Mouse (Mus musculus): Measurements from ENCODE around the gene Arpp19.

Gene Arpp19

DNA sequence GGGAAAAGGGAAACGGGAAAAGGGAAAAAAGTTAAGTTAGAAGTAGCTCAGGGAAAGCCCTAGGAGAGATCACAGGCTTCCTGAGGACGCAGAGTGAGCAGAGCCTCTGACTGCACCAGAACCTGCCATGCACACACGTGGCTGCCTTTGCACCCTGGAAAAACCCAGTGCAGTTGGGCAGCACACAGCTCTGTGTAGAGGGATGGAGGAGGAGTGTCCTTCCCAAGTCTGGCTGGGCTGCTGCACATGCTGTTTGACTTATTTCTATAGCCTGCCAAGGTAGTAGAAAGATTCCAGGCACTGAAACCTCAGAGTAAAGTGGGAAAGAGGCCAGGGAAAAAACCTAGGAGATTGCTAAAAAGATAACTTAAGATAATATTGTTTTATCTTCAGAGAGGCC lies 35.2 kb upstream of the Arpp19 start:
- Histone ChIP-seq H3K4me1 (replicated peaks; ENCODE audit: low read depth, low read length) (peaks cover 33% of the 10 kb centered on the region), H3K36me3 (ENCODE audit: insufficient read depth, low read length) (no peaks in the 10 kb centered on the region), H3K27me3 (ENCODE audit: insufficient read depth, low read length) (no peaks in the 10 kb centered on the region), H3K4me3 (replicated peaks; ENCODE audit: low read length) (no peak overlapping the region), H3K9me3 (ENCODE audit: low read length) (no peaks in the 10 kb centered on the region)
- TF ChIP-seq NANOG (IDR thresholded peaks at IDR 0.05; ENCODE audit: borderline replicate concordance, low read length) (no peak), POU5F1 (IDR thresholded peaks at IDR 0.05; ENCODE audit: borderline replicate concordance, low read length) (no peak), CTCF (conservative IDR thresholded peaks at IDR 0.05; ENCODE audit: low read length) (no peak)

DNA sequence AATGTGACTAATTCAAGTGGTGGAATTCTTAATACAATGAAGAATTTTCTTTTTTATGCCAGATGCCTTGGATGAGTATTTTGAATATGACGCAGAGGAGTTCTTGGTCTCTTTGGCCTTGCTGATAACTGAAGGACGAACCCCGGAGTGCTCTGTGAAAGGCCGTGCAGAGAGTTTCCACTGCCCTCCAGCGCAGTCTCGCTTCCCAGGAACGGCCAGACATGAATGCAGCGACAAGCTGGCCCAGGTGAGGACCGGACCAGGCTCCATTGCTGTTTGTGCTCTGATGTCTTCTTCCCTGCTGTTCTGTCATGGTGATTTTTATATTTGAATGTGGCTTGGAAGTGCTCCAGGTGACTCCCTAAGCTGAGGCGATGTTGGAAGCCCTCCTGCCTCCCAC lies 33.2 kb upstream of the Arpp19 start:
- Histone ChIP-seq H3K27me3 (ENCODE audit: insufficient read depth, low read length) (no peaks in the 10 kb centered on the region), H3K4me1 (replicated peaks; ENCODE audit: low read depth, low read length) (peaks cover 19% of the 10 kb centered on the region)
- TF ChIP-seq NANOG (IDR thresholded peaks at IDR 0.05; ENCODE audit: borderline replicate concordance, low read length) (no peak), CTCF (conservative IDR thresholded peaks at IDR 0.05; ENCODE audit: low read length) (no peak), POU5F1 (IDR thresholded peaks at IDR 0.05; ENCODE audit: borderline replicate concordance, low read length) (no peak)

DNA sequence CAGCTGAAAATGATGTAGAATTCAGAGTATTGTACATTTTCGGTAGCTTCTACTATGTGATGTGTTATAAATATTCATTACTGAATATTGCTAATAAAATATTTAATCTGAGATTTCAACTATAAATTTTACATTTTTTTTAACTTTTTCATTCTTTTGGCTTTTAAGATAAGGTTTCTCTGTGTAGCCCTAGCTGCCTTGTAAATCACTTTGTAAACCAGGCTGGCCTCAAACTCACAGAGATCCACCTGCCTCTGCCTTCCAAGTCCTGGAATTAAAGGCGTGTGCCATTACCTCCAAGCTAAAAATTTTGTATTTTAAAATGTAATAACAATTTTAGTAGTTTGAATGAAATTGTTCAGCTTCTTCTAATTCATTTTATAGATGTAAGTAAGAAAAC lies 20.8 kb upstream of the Arpp19 start:
- TF ChIP-seq NANOG (IDR thresholded peaks at IDR 0.05; ENCODE audit: borderline replicate concordance, low read length) (no peak), CTCF (conservative IDR thresholded peaks at IDR 0.05; ENCODE audit: low read length) (no peak), POU5F1 (IDR thresholded peaks at IDR 0.05; ENCODE audit: borderline replicate concordance, low read length) (no peak)
- Histone ChIP-seq H3K36me3 (ENCODE audit: insufficient read depth, low read length) (no peaks in the 10 kb centered on the region), H3K27me3 (ENCODE audit: insufficient read depth, low read length) (no peaks in the 10 kb centered on the region), H3K9me3 (ENCODE audit: low read length) (no peaks in the 10 kb centered on the region), H3K4me1 (replicated peaks; ENCODE audit: low read depth, low read length) (peaks cover 12% of the 10 kb centered on the region), H3K4me3 (replicated peaks; ENCODE audit: low read length) (no peak overlapping the region)

More for the DNA sequence above, 33.2 kb upstream of the Arpp19 start:
- H3K9me3 ChIP-seq (ENCODE audit: low read length), result no peaks in the 10 kb centered on the region
- H3K36me3 ChIP-seq (ENCODE audit: insufficient read depth, low read length), result no peaks in the 10 kb centered on the region
- H3K4me3 ChIP-seq (replicated peaks; ENCODE audit: low read length), result no peak overlapping the region

DNA sequence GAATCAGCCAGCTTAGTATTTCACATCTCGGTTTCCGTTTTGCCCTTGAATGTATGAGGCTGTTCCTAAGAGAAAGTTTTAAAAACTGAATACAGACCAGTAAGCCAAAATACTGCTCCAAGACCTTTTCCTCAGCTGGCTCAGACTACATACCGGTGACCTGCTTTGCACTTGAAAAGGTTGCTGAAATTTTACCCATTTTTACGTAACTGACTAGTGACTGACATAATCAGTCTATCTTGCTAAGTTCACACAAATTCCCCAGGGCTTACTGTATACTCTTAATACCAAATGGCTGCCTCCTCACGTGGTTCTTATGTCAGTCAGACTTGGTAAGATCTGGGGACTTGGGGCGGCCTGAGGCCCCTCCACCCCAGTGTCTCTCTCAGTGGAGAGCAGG lies 18.2 kb upstream of the Arpp19 start:
- H3K4me1 ChIP-seq (replicated peaks; ENCODE audit: low read depth, low read length), result peaks cover 21% of the 10 kb centered on the region
- no peaks in the 10 kb centered on the region for H3K9me3 ChIP-seq (ENCODE audit: low read length)
- no peaks in the 10 kb centered on the region for H3K36me3 ChIP-seq (ENCODE audit: insufficient read depth, low read length)
- H3K27me3 ChIP-seq (ENCODE audit: insufficient read depth, low read length), result no peaks in the 10 kb centered on the region
- no peak for TF ChIP-seq CTCF (conservative IDR thresholded peaks at IDR 0.05; ENCODE audit: low read length)
- TF ChIP-seq POU5F1 (IDR thresholded peaks at IDR 0.05; ENCODE audit: borderline replicate concordance, low read length), result no peak
- TF ChIP-seq NANOG (IDR thresholded peaks at IDR 0.05; ENCODE audit: borderline replicate concordance, low read length), result no peak
- no peak overlapping the region for H3K4me3 ChIP-seq (replicated peaks; ENCODE audit: low read length)

DNA sequence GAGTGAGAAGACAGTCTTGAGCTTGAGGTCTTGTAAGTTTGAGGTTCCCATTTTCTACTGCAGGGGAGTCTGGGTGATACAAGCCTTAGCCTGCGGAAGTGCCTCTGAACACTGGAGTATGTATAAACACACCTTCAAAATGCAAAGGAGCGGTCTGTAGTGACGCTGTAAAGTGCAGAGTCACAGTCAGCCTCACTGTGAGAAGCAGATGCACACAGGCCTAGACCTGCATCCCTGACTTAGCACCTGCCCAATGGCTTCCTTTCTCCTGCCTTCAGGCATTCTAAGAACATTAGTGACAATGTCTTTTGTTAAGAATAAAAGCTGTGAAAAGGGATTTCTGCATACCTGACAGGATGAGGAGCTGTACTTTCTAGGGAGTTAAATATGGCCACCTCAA lies 17.8 kb upstream of the Arpp19 start:
- H3K4me1 ChIP-seq (replicated peaks; ENCODE audit: low read depth, low read length), result peaks cover 25% of the 10 kb centered on the region
- H3K36me3 ChIP-seq (ENCODE audit: insufficient read depth, low read length), result no peaks in the 10 kb centered on the region
- H3K27me3 ChIP-seq (ENCODE audit: insufficient read depth, low read length), result no peaks in the 10 kb centered on the region
- H3K9me3 ChIP-seq (ENCODE audit: low read length), result no peaks in the 10 kb centered on the region
- TF ChIP-seq CTCF (conservative IDR thresholded peaks at IDR 0.05; ENCODE audit: low read length), result no peak
- TF ChIP-seq POU5F1 (IDR thresholded peaks at IDR 0.05; ENCODE audit: borderline replicate concordance, low read length), result no peak
- TF ChIP-seq NANOG (IDR thresholded peaks at IDR 0.05; ENCODE audit: borderline replicate concordance, low read length), result no peak
- H3K4me3 ChIP-seq (replicated peaks; ENCODE audit: low read length), result no peak overlapping the region

DNA sequence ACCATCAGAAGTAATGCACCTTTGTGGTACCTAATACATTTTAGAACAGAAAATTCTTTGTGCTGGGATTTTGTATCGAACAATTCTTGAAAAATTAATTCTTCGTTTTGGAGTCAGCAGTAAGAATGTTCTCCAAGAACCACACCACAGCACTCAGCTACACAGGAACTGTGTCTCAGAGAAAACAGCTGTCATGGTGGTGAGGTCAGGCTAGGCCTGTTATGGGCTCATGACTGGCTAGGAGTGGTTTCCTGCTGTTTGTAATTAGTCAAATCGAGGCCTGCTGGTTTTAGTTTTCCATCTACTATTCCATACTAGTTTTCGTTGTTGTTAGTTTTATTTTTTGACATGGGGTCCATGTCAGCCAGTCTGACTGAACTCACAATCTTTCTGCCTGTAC lies 16.9 kb upstream of the Arpp19 start:
- TF ChIP-seq CTCF (conservative IDR thresholded peaks at IDR 0.05; ENCODE audit: low read length) (no peak), POU5F1 (IDR thresholded peaks at IDR 0.05; ENCODE audit: borderline replicate concordance, low read length) (no peak), NANOG (IDR thresholded peaks at IDR 0.05; ENCODE audit: borderline replicate concordance, low read length) (no peak)
- H3K4me1 ChIP-seq (replicated peaks; ENCODE audit: low read depth, low read length), result peaks cover 25% of the 10 kb centered on the region
- H3K4me3 ChIP-seq (replicated peaks; ENCODE audit: low read length), result no peak overlapping the region
- H3K36me3 ChIP-seq (ENCODE audit: insufficient read depth, low read length), result no peaks in the 10 kb centered on the region
- no peaks in the 10 kb centered on the region for H3K27me3 ChIP-seq (ENCODE audit: insufficient read depth, low read length)
- no peaks in the 10 kb centered on the region for H3K9me3 ChIP-seq (ENCODE audit: low read length)

DNA sequence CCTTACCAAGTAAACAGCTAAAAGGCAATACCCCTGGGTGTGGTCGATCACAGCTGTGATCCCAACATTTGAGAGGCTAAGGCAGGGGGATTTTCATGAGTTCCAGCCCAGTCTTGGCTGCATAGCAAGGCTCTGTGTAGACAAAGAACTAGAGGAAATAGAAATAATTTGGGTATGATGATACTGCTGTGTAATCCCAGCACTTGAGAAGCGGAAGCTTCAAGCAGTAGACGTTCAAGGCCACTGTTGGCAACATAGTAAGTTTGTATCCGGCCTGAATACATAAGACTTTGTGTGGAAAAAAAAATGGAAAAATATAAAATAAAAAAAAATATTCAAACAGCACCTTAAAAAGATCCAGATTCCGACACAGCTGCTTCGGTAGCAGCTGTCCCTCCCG lies 14.9 kb upstream of the Arpp19 start:
- Histone ChIP-seq H3K36me3 (ENCODE audit: insufficient read depth, low read length) (no peaks in the 10 kb centered on the region), H3K4me1 (replicated peaks; ENCODE audit: low read depth, low read length) (peaks cover 25% of the 10 kb centered on the region), H3K27me3 (ENCODE audit: insufficient read depth, low read length) (no peaks in the 10 kb centered on the region), H3K9me3 (ENCODE audit: low read length) (no peaks in the 10 kb centered on the region), H3K4me3 (replicated peaks; ENCODE audit: low read length) (no peak overlapping the region)
- TF ChIP-seq NANOG (IDR thresholded peaks at IDR 0.05; ENCODE audit: borderline replicate concordance, low read length), result no peak
- TF ChIP-seq CTCF (conservative IDR thresholded peaks at IDR 0.05; ENCODE audit: low read length), result no peak
- no peak for TF ChIP-seq POU5F1 (IDR thresholded peaks at IDR 0.05; ENCODE audit: borderline replicate concordance, low read length)

DNA sequence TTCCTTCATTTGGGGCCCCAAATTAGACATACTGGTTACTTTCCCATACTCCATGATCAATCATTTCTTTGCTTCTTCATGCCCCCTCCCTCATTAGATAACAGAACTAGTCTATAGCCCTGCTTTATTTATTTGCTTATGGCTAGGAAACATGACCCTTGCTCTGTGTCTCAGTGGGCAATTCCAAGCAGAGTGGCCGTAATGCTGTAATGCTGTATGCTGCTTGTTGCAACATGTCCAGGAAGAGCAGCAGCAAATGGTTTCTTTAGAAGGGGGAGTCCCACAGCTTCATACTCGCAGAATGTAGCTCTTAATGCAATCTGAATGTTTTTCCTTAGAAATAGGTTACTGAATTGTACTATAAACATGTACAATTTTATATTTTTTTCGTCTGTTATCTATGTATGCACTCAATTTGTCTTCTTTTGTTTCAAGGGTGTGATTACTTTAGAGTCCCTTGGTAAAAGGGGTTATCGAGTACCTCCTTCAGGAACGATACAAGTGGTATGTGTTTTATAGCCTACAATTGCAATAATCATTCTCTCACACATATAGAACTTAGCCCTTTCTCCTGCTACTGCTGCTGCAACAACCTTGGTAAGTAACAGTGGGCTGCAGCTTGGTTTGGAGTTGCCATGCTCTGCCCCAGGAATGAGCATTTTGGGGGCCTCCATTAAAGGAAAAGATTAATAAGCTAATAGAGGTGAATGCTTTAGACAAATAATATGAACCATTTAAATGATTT lies 14.1 kb upstream of the Arpp19 start:
- H3K9me3 ChIP-seq (ENCODE audit: low read length), result no peaks in the 10 kb centered on the region
- peaks cover 25% of the 10 kb centered on the region for H3K4me1 ChIP-seq (replicated peaks; ENCODE audit: low read depth, low read length)
- no peaks in the 10 kb centered on the region for H3K27me3 ChIP-seq (ENCODE audit: insufficient read depth, low read length)
- no peak overlapping the region for H3K4me3 ChIP-seq (replicated peaks; ENCODE audit: low read length)
- TF ChIP-seq POU5F1 (IDR thresholded peaks at IDR 0.05; ENCODE audit: borderline replicate concordance, low read length) (no peak), NANOG (IDR thresholded peaks at IDR 0.05; ENCODE audit: borderline replicate concordance, low read length) (no peak), CTCF (conservative IDR thresholded peaks at IDR 0.05; ENCODE audit: low read length) (no peak)
- no peaks in the 10 kb centered on the region for H3K36me3 ChIP-seq (ENCODE audit: insufficient read depth, low read length)

DNA sequence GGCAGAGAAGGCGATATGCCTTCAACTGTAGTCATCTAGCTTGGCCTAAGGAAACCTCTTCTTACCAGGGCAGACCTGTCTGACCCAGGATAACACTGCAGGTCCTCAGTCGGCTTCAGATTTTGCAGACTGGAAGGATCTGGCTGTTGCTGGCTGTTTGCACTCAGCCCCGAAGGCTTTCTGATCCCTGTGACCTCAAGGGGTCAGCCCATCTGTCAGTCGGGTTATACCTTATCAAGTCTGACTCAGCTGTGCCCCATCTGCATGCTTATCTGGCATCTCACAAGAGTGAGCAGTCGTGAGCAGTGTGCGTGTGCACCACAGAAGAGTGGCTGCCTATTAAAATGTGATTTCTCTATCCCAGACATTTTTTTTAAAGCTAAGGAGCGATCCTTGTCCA lies 13.3 kb upstream of the Arpp19 start:
- H3K9me3 ChIP-seq (ENCODE audit: low read length), result no peaks in the 10 kb centered on the region
- TF ChIP-seq NANOG (IDR thresholded peaks at IDR 0.05; ENCODE audit: borderline replicate concordance, low read length) (no peak), CTCF (conservative IDR thresholded peaks at IDR 0.05; ENCODE audit: low read length) (no peak), POU5F1 (IDR thresholded peaks at IDR 0.05; ENCODE audit: borderline replicate concordance, low read length) (no peak)
- no peaks in the 10 kb centered on the region for H3K27me3 ChIP-seq (ENCODE audit: insufficient read depth, low read length)
- no peaks in the 10 kb centered on the region for H3K36me3 ChIP-seq (ENCODE audit: insufficient read depth, low read length)
- no peak overlapping the region for H3K4me3 ChIP-seq (replicated peaks; ENCODE audit: low read length)
- H3K4me1 ChIP-seq (replicated peaks; ENCODE audit: low read depth, low read length), result peaks cover 21% of the 10 kb centered on the region
